Mouse (Mus musculus) heart, adult 11 months (tissue): ENCODE data around the gene Taf1d.
A peak's percentile ranks its signal among the peaks of the same experiment; 100 is the strongest.
"Not testable (repeated sequence)": the region's sequence is repeated elsewhere in the genome, so short reads cannot be mapped to it uniquely, and the experiment has no call there.

Experiments used
- DNase-seq: peaks from one replicate; pipeline ENCODE4 v3.0.0; 2022

Gene Taf1d

GRCm38 (mm10) chr9:15309425-15309824 lies 3.4 kb downstream of the Taf1d start:
- no peak for DNase-seq

GRCm38 (mm10) chr9:15310179-15310578 lies 4.2 kb downstream of the Taf1d start:
- DNase-seq: no peak

- DNase-seq: no peak
Observed at GRCm38 (mm10) chr9:15312054-15312735, 6.2 kb downstream of the Taf1d start.

DNA sequence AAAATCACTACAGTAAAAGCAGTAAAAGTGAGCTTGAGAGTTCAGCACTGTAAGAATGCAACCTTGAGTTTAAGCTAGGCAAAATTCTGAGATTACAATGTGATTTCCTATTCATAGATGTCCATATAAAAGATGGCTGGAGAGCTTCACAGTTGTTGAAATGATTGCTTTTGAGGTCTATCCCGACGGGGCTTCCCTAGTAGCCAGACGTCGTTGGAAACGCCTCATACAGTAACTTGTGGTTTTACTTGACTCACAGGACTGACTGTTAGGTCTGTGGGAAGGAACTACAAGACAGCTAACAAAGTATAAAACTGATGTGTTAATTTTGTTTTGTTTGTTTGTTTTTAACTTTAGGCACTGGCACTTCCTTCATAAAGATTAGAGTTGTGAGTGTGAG lies 7.6 kb downstream of the Taf1d start:
- DNase-seq: no peak

DNA sequence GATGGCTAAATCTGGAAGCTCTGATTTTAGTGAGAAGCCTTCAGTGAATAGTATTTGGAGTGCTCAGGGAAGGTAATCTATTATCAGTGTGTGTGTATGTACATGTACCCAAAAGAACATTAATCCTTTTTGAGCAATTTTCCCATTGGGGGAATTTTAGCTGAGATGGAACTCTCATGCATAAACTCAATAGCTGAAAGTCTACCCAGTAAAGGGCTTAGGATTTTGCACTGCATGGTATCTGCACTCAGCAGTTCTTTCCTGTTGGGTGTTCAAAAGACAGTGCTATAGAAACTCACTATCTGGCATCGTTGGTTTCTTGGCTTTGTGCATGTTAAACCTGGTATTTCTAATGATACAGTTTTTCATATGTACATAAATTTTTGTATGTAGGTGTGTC lies 8.6 kb downstream of the Taf1d start:
- DNase-seq: no peak

- not testable (repeated sequence) for DNase-seq
Observed at GRCm38 (mm10) chr9:15316296-15316695, 10.3 kb downstream of the Taf1d start.

- no peak for DNase-seq
Observed at GRCm38 (mm10) chr9:15317223-15318169, 11.5 kb downstream of the Taf1d start.

- no peak for DNase-seq
Observed at GRCm38 (mm10) chr9:15318170-15318742, 12.2 kb downstream of the Taf1d start.

GRCm38 (mm10) chr9:15337776-15338175 lies 31.8 kb downstream of the Taf1d start:
- DNase-seq: no peak

DNA sequence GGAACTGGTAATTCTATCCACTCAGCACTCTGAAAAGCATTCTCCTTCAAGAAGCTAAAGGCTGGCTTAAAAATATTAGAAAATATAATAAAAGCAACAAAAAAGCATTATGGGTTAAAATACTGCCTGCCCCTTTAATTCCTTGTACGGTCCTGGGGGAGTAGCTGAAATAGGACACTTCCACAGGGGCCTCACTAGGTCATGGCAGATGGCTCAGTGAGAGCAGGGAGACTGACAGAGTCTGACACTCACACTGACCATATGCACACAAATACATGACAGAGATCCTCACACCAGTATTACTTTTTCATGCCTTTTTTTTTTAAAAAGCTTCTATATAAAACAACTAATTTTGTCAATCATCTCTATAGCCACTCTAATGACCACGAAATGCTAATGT lies 43.9 kb downstream of the Taf1d start:
- DNase-seq: no peak

GRCm38 (mm10) chr9:15356916-15357483 lies 51.0 kb downstream of the Taf1d start:
- no peak for DNase-seq

DNA sequence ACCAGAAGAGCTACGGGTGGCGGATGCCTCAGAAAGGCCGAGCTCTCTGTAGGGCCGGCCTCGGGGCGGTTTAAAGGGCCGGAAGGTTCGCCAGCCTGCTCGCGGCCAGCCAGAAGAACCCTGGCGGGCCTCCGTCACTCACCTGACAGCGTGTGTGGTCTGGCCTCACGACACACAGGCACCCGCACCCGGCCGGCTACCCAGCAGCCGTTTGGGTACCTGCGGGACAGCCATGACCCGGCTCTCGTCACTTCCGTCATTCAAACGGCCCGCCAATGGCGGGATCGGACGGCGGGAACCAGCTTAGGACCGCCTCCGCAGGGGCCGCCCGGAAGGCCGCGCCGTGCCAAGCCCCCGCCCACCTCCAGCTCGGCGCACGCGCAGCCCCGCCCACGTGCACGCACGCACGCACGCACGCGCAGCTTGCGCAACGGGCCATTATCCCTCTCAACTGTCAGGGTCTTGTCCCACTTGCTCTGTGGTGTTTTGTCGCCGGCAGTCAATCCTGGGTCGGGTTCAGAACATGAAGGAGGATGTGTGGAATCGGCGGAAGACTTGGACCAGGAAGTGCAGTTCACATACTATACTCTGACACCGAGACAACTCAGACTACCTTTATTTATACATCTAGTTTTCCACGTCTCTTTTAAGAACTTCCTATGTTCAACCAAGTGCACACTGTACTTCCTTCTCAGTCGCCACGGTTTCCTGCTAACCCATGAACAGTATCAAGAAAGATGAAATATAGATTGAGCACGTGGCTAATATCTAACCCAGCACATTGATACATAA lies 51.7 kb downstream of the Taf1d start, which contains the start of gene Cep295:
TSS of gene Cep295 (minus strand) at position 305 of the 792 bp plus-strand sequence.
- peak; percentile 99 for DNase-seq

- no peak for DNase-seq
Observed at GRCm38 (mm10) chr9:15364843-15365242, 58.8 kb downstream of the Taf1d start.

DNA sequence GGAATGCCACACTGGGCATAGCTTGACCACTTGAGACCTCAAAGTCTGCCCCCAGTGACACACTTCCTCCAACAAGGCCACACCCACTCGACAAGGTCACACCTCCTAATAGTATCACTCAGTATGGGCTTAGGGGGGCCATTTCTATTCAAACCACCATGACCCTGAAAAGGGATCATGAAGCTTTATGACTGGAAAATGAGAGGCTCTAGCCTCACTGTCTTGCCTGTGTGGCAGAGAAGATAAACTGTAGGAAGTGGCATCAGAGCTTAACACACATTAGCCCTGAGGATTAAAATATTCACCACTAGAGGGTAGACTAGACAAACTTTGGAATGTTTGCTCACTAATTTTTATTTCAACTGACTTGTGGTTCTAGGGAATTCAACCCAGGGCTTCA lies 59.8 kb downstream of the Taf1d start:
- peak; percentile 63 for DNase-seq

DNA sequence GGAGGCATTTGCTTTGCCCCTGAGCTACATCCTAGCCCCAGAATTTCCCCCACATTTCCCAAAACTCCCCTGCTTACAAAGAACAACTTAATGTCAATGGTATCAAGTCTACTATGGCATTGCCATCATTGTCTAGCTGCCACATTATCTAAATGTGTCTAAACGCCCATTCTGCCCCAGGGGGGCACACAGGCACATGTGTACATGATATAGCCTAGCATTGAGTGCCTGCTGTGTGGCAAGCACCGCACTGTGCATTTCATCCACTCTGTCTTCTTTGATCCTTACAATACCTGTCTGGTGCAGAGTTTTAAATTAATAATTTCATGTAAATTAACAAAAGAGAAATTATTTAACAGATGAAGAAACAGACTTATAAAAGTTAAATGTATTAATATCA lies 60.2 kb downstream of the Taf1d start:
- DNase-seq: peak; percentile 61
